Mouse (Mus musculus): ENCODE data around the gene Mrpl28. TPM values are rescaled to one million over a fixed set of nuclear protein-coding genes. Genes with fewer than 3 reads are reported as not detected.

The Mrpl28 gene
- 213 and 275 TPM in 2 replicates for total RNA-seq (2014; rRNA removed; ENCODE audit: low replicate concordance)
- 222 and 226 TPM in 2 replicates for polyA plus RNA-seq (2015; fragmentation: Nextera tagmentation; extraction: Ambion mirVana)

DNA sequence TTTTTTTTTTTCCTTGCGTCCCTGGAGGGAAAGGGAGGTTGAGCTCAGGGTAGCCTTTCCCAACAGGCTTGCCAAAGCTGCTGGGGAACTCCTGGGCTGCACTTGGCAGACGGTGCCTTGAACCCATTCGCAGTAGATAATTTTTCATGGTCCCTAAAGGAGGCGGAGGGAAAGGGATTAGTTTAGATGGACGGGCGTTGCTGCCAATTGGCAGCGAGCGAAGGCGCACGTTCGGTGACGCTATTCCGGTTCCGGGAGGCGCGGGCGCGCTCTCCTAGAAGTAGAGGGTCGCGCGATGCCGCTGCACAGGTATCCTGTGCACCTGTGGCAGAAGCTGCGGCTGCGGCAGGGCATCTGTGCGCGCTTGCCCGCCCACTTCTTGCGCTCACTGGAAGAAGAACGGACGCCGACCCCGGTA, at the start of gene Mrpl28:
Mrpl28 (plus strand) TSS at position 234 of the 418 bp plus-strand sequence.
- TF ChIP-seq EP300 (IDR thresholded peaks at IDR 0.05; ENCODE audit: low read depth) (no peak), CTCF (IDR thresholded peaks at IDR 0.05; ENCODE audit: low read depth) (no peak)
- Histone ChIP-seq H3K27ac (ENCODE audit: low read depth) (no peak within 1 kb of the TSS), H3K27me3 (ENCODE audit: control insufficient read depth, insufficient read depth, low read length) (peaks cover 11% of the 10 kb centered on the region), H3K4me2 (ENCODE audit: low read depth, low read length) (peak within 1 kb of the TSS; percentile 80), H3K4me3 (ENCODE audit: low read depth, low read length) (peak within 1 kb of the TSS; percentile 78), H3K4me1 (ENCODE audit: control insufficient read depth, insufficient read depth) (peaks cover 9% of the 10 kb centered on the region), H3K9ac (replicated peaks; ENCODE audit: low read depth, low read length) (peak within 1 kb of the TSS; percentile 69), H3K36me3 (replicated peaks; ENCODE audit: control insufficient read depth, insufficient read depth, low read length) (peaks cover 31% of the 10 kb centered on the region), H3K9me3 (replicated peaks; ENCODE audit: control insufficient read depth, low read length) (no peaks in the 10 kb centered on the region)
- WGBS, result under 1% methylated on average over 32 of the region's 32 CpGs
- ATAC-seq (ENCODE audit: insufficient read depth, low read depth), result peak; percentile 90
- peak; percentile 93 for DNase-seq (ENCODE audit: low spot score)

DNA sequence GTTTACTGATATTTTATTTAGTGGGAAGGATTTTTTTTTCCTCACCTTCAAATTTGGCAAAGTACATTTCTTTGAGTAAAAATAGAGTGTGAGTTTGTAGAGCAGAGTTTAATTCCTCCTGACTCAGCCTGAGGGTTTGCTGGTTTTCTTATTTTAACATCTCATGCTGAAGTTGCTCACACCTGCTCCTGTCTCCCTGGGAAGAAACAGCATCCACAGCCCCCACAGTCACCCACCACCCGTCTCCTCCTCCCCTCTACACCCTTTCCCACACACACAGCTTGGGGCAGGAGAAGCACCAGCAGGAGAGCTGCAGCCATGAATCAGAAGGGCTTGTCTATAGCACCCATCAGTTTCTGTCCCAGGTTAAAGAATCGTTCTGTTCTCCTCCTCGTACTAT, 48.1 kb upstream of the Mrpl28 start:
- Histone ChIP-seq H3K4me1 (ENCODE audit: control insufficient read depth, insufficient read depth) (0 out of 2 replicates have a peak, but pooled peaks cover under 1% of the 10 kb centered on the region), H3K9ac (replicated peaks; ENCODE audit: low read depth, low read length) (no peak overlapping the region), H3K4me2 (ENCODE audit: low read depth, low read length) (no peak overlapping the region), H3K36me3 (replicated peaks; ENCODE audit: control insufficient read depth, insufficient read depth, low read length) (no peaks in the 10 kb centered on the region), H3K27me3 (ENCODE audit: control insufficient read depth, insufficient read depth, low read length) (no peaks in the 10 kb centered on the region), H3K9me3 (replicated peaks; ENCODE audit: control insufficient read depth, low read length) (no peaks in the 10 kb centered on the region), H3K27ac (ENCODE audit: low read depth) (no peak overlapping the region), H3K4me3 (ENCODE audit: low read depth, low read length) (no peak overlapping the region)
- ATAC-seq (ENCODE audit: insufficient read depth, low read depth) (no peak), DNase-seq (ENCODE audit: low spot score) (no peak)
- 50% methylated on average over 3 of the region's 3 CpGs for WGBS
- TF ChIP-seq EP300 (IDR thresholded peaks at IDR 0.05; ENCODE audit: low read depth) (no peak), CTCF (IDR thresholded peaks at IDR 0.05; ENCODE audit: low read depth) (no peak)

- Histone ChIP-seq H3K27me3 (ENCODE audit: control insufficient read depth, insufficient read depth, low read length) (no peaks in the 10 kb centered on the region), H3K4me2 (ENCODE audit: low read depth, low read length) (no peak overlapping the region), H3K4me1 (ENCODE audit: control insufficient read depth, insufficient read depth) (no peaks in the 10 kb centered on the region), H3K9me3 (replicated peaks; ENCODE audit: control insufficient read depth, low read length) (no peaks in the 10 kb centered on the region), H3K27ac (ENCODE audit: low read depth) (no peak overlapping the region), H3K4me3 (ENCODE audit: low read depth, low read length) (no peak overlapping the region), H3K36me3 (replicated peaks; ENCODE audit: control insufficient read depth, insufficient read depth, low read length) (0 out of 2 replicates have a peak, but pooled peaks cover 6% of the 10 kb centered on the region), H3K9ac (replicated peaks; ENCODE audit: low read depth, low read length) (no peak overlapping the region)
- WGBS, result 78% methylated on average over 2 of the region's 2 CpGs
- TF ChIP-seq CTCF (IDR thresholded peaks at IDR 0.05; ENCODE audit: low read depth) (no peak), EP300 (IDR thresholded peaks at IDR 0.05; ENCODE audit: low read depth) (no peak)
- ATAC-seq (ENCODE audit: insufficient read depth, low read depth) (no peak), DNase-seq (ENCODE audit: low spot score) (no peak)
Measured at GRCm38 (mm10) chr17:26078851-26079250, 44.4 kb upstream of the Mrpl28 start.

GRCm38 (mm10) chr17:26080867-26081266, 42.4 kb upstream of the Mrpl28 start:
- Histone ChIP-seq H3K4me2 (ENCODE audit: low read depth, low read length) (no peak overlapping the region), H3K36me3 (replicated peaks; ENCODE audit: control insufficient read depth, insufficient read depth, low read length) (0 out of 2 replicates have a peak, but pooled peaks cover 6% of the 10 kb centered on the region), H3K4me3 (ENCODE audit: low read depth, low read length) (no peak overlapping the region), H3K9ac (replicated peaks; ENCODE audit: low read depth, low read length) (no peak overlapping the region), H3K27ac (ENCODE audit: low read depth) (no peak overlapping the region), H3K27me3 (ENCODE audit: control insufficient read depth, insufficient read depth, low read length) (no peaks in the 10 kb centered on the region), H3K4me1 (ENCODE audit: control insufficient read depth, insufficient read depth) (no peaks in the 10 kb centered on the region), H3K9me3 (replicated peaks; ENCODE audit: control insufficient read depth, low read length) (no peaks in the 10 kb centered on the region)
- 25% methylated on average over 2 of the region's 2 CpGs for WGBS
- DNase-seq (ENCODE audit: low spot score) (no peak), ATAC-seq (ENCODE audit: insufficient read depth, low read depth) (no peak)
- TF ChIP-seq EP300 (IDR thresholded peaks at IDR 0.05; ENCODE audit: low read depth) (no peak), CTCF (IDR thresholded peaks at IDR 0.05; ENCODE audit: low read depth) (no peak)

GRCm38 (mm10) chr17:26087059-26087564, 36.2 kb upstream of the Mrpl28 start:
- H3K9ac ChIP-seq (replicated peaks; ENCODE audit: low read depth, low read length), result no peak overlapping the region
- H3K27ac ChIP-seq (ENCODE audit: low read depth), result no peak overlapping the region
- 0 out of 2 replicates have a peak, but pooled peaks cover 6% of the 10 kb centered on the region for H3K36me3 ChIP-seq (replicated peaks; ENCODE audit: control insufficient read depth, insufficient read depth, low read length)
- H3K9me3 ChIP-seq (replicated peaks; ENCODE audit: control insufficient read depth, low read length), result no peaks in the 10 kb centered on the region
- ATAC-seq (ENCODE audit: insufficient read depth, low read depth) (no peak), DNase-seq (ENCODE audit: low spot score) (no peak)
- no peak overlapping the region for H3K4me2 ChIP-seq (ENCODE audit: low read depth, low read length)
- H3K4me3 ChIP-seq (ENCODE audit: low read depth, low read length), result no peak overlapping the region
- no peak for TF ChIP-seq CTCF (IDR thresholded peaks at IDR 0.05; ENCODE audit: low read depth)
- no peak for TF ChIP-seq EP300 (IDR thresholded peaks at IDR 0.05; ENCODE audit: low read depth)
- no peaks in the 10 kb centered on the region for H3K27me3 ChIP-seq (ENCODE audit: control insufficient read depth, insufficient read depth, low read length)
- peaks cover 3% of the 10 kb centered on the region; the same call in 1 of the 2 replicates for H3K4me1 ChIP-seq (ENCODE audit: control insufficient read depth, insufficient read depth)
- 83% methylated on average over 9 of the region's 9 CpGs for WGBS
